Mouse (Mus musculus) ES-CJ7 (cell line): ENCODE results near the gene Raf1.
A peak's percentile ranks its signal among the peaks of the same experiment; 100 is the strongest.
"Not testable (repeated sequence)": the region's sequence is repeated elsewhere in the genome, so short reads cannot be mapped to it uniquely, and the experiment has no call there.

Source experiments
- DNase-seq: peaks from one replicate; pipeline ENCODE4 v3.0.0; 2011; ENCODE audit warnings: low read depth, low spot score

Gene Raf1

GRCm38 (mm10) chr6:115684271-115684670, 7.8 kb upstream of the Raf1 start:
- peak; percentile 94 for DNase-seq

- DNase-seq: no peak
Measured at GRCm38 (mm10) chr6:115681066-115681465, 4.6 kb upstream of the Raf1 start.

- DNase-seq: no peak
Measured at GRCm38 (mm10) chr6:115678012-115678411, 1.6 kb upstream of the Raf1 start.

GRCm38 (mm10) chr6:115677441-115677840, 1.0 kb upstream of the Raf1 start:
- no peak for DNase-seq

GRCm38 (mm10) chr6:115675508-115676336, 713 bp downstream of the Raf1 start:
- peak; percentile 52 for DNase-seq

GRCm38 (mm10) chr6:115675166-115675507, 1.3 kb downstream of the Raf1 start:
- no peak for DNase-seq

GRCm38 (mm10) chr6:115674316-115674715, 2.1 kb downstream of the Raf1 start:
- no peak for DNase-seq

DNA sequence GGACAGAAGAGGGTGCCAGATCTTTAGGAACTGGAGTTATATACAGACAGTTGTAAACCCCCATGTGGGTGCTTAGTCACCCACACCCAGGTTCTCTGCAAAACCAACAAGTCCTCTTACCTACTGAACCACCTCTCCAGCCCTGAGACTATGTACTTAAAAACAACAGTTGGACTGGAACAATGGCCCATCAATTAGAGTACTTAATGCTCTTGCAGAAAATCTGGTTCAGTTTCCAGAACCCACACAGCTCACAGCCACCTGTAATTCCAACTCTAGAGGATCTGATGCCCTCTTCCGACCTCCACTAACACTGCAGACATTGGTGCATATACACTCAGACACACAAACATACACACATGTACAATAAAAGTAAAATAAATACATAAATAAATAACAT, 3.7 kb downstream of the Raf1 start:
- peak; percentile 57 for DNase-seq

DNA sequence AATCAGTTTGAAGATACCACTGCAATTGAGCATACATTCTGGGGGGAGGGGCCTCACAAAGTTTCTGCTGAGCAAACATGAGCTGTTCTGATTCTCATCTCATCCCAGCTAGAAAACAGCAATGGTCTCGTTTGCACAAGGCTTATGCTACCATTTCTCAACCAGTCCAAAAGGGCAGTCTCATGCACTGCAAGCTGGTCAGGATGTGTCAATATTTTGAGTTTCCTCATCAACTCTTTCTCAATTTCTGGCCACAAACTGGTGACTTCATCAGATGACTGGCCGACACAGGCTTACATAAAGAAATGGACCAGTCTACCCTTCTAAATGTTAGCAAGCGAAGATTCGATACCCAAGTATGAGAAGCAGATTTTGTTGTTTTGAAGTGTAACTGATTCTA, 9.8 kb downstream of the Raf1 start:
- DNase-seq: no peak

- DNase-seq: no peak
Measured at GRCm38 (mm10) chr6:115664268-115664667, 12.2 kb downstream of the Raf1 start.

DNA sequence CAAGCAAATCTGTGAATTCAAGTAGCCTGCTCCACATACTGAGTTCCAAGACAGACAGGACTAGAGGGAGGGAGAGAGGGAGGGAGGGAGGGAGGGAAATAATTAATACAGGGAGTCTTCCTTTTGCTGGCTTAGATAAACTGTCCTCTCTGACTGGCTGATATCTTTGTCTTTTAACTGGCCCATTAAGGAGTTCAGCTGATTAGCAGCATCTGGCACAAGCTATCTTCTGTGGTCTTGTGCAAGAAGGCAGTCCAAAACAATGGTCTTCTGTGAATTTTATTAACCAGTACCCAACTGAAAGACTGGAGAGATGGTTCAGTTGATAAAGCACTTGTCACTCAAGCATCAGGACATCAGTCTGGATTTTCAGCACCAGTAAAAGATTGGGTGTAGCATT, 17.6 kb downstream of the Raf1 start:
- DNase-seq: no peak

GRCm38 (mm10) chr6:115653939-115654338, 22.5 kb downstream of the Raf1 start:
- DNase-seq: no peak

DNA sequence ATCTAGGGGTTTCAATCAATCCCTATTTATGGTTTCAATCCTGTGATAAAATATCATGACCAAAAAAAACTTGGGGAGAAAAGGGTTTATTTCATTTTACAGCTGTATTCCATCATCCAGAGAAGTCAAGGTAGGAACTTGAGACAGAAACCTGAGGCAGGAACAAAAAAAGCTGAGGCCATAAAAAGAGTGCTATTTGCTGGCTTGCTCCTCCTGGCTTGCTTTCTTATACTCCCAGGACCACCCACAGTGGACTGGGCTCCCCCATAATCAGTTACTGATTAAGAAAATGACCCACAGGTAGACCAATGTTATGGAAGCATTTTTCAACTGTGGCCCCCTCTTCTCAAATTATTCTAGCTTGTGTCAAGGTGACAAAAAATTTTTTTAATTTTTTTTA, 24.7 kb downstream of the Raf1 start:
- no peak for DNase-seq

DNA sequence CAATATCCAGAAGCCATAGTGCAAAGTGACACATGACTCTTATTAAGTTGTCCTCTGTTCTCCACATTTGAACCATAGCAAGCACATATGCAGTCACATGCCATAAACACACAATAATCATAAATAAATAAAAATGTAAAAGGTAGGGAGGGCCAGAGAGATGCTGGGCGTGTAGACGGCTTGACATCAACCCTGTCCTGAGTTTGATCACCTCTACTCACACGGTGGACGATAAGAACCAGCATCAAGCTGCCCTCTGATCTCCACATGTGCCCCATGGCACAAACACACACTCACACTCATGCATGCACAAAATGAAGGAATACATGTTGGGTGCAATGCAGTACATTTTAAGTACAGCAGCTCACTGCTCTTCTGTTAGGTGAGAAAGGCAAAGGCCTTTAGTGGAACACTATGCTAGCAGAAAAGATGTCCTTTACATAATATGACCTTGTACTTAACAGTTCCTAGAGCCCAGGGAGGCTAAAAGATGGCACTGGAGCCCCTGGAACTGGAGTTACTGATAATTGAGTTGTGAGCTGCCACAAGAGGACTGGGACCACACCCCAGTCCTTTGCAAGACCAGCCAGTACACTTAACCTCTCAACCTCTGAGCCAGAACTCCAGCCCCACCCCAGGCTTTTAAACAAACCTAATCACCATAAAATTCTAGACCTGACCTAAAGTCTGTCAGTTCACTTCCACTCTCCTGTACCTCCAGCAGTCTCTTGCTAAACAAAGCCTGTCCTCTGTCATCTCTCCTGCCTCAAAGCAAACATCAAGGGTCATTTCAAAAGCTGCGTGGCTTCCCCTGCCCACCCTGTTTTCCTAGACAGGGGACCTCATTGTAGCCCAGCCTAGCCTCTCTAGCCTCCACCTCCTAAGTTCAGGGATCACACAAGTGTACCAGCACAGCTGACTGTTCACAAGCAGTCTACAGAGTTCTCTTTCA, 25.7 kb downstream of the Raf1 start:
- DNase-seq: peak; percentile 96

DNA sequence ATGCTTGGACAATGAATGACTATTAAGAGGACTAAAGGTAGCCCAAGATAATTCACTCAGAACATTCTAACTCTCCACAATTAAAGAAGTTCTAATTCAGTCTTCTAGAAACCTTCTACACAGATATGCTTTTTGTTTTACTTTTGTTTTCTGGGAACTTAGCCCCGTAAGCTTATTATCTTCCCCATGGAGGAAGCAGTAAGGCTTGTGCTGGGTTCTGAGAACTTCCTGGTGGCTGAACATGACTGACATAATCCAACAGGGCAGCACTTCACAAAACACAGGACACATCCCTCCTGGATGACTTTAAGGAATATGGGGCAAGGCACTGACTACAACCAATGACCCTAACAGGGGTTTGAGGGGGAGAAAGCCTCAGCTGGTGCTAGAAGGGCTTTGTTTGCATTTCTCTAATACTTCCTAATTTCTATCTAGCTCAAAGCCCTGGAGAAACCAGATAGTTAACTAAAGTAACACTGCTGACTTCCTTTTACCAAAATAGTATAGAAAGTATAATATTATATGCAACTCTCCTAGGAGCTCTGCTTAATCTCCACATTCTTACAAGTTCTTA, 26.6 kb downstream of the Raf1 start:
- DNase-seq: no peak

- no peak for DNase-seq
Measured at GRCm38 (mm10) chr6:115643315-115643714, 33.1 kb downstream of the Raf1 start.

DNA sequence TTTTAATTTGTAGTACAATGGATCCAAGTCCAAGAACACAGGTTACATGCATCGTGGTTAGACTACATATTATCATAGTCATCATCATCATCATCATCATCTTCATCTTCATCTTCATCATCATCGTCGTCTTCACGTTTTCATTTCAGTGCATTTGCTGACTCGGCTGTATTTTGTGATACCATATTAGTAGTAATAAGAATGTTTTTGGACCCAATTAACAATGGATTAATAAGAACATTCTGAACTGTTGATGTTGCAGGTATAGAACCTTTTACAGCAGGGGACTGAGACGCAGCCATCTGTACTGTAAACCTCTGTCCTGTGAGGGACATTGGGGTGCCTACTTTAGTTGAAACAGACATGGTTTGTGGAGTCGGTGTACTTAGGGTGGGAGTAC, 38.2 kb downstream of the Raf1 start:
- not testable (repeated sequence) for DNase-seq

GRCm38 (mm10) chr6:115634015-115634414, 42.4 kb downstream of the Raf1 start:
- no peak for DNase-seq

DNA sequence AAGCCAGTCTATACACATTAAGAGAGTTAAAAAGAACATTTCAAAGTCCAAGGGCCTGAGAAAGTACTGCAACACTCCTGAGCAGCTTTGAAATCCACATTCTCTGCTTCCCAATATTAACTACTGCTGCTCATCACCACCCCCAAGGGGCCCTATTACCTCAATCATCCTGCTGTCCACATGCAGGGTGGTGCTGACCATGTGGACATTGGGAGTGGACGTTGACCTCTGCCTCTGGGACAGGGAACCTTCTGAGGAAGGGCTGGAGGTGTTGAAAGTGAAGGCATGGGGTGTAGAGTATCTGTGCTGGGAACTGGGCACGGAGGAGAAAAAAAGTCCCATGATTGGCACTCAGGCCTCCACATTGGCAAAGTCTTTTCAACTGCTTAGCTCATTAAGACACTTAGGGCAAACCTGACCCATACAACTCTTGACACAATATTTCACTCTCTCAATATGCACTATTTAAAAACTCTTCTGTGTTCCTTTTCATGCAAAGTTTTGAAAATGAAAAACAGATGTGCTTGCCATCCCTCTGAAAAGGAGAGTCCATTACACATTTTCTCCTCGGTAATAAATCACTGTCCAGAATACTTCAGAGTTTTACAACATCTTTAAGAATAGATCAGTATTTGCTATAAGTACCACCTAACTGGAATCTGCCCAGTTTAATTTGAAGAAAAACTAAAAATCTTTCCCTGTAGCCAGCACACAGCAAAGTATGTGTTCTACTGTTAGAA, 45.2 kb downstream of the Raf1 start:
- DNase-seq: no peak

DNA sequence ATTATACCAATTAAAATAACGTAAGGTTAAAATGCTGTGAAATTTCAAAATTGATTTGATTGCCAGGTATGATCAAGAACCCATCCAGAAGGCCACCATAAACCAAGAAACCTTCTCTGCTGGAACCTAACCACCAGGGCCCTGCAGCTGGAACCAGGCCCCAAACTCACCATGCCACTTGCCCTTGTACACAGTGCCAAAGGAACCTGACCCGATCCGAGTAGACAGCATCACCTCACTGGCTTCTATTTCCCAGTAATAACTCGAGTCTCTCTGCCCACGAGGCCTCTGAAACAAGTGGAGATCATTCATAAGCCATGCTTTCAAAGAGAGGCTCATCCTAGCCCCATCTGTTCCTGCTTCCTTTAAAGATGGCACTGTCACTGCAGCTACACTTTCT, 50.3 kb downstream of the Raf1 start:
- no peak for DNase-seq

GRCm38 (mm10) chr6:115620942-115621341, 55.5 kb downstream of the Raf1 start:
- DNase-seq: no peak

GRCm38 (mm10) chr6:115619818-115620217, 56.6 kb downstream of the Raf1 start:
- no peak for DNase-seq
